Mouse (Mus musculus): ENCODE results near the gene Gm20604.

DNA sequence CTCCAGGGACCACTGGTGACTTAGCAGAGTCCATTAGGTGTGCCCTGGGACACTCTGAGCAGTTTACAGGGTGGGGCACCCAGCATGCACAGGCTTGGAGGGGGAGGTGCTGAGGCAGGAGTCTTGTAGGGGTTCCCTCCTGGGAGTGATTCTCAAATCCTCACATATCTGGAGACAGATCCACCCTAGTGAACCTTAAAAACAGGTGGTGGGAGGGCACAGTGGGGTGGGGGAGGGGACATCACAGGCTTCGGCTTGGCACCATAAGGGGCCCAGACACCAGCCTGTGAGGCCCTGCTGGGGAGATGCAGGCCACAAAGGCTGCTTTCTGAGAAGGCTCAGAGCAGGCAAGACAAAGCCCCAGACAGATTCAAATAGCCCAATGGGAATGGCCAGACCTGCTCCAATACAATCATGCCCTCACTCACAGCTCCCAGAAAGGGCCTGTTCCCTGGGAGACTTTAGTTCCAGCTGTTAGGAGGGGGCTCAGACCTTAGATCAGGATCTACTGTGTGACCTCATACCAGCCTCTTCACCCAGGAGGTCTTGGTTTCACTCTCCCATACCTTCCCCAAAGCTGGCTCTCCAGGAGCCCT, 60.3 kb downstream of the Gm20604 start:
- TF ChIP-seq CTCF (conservative IDR thresholded peaks at IDR 0.05; ENCODE audit: insufficient read depth, insufficient read length, low read depth, low read length) (no peak), POLR2A (IDR thresholded peaks at IDR 0.05; ENCODE audit: low read depth, low read length) (no peak)

All from kidney, adult 2 months (tissue).